Mouse (Mus musculus) thymus, adult 2 months (tissue): Measurements from ENCODE around the gene Shf.

Experiments
- CTCF ChIP-seq: fragments of 200-500 bp; IDR thresholded peaks from 2 replicates; pipeline ENCODE4 v1.5.1; 2012; ENCODE audit warnings: mild to moderate bottlenecking, control low read depth, low read length, moderate library complexity, borderline replicate concordance; ENCODE audit not compliant: control insufficient read depth, poor library complexity, insufficient read depth; ENCODE audit errors: extremely low read depth
- POLR2A ChIP-seq: fragments of 200-500 bp; IDR thresholded peaks from 2 replicates; pipeline ENCODE4 v1.6.1; 2012; ENCODE audit warnings: mild to moderate bottlenecking, low read length, control low read depth, moderate library complexity; ENCODE audit not compliant: control insufficient read depth, poor library complexity, insufficient read depth; ENCODE audit errors: extremely low read depth

- no peak for TF ChIP-seq CTCF
- no peak; the same call in 1 of the 2 replicates for TF ChIP-seq POLR2A
Measured at GRCm38 (mm10) chr2:122375391-122375991, 6.5 kb upstream of the Shf start.
